Mouse (Mus musculus): ENCODE results near the gene 4930470P17Rik. TPM values are rescaled to one million over a fixed set of nuclear protein-coding genes. Genes with fewer than 3 reads are reported as not detected.

4930470P17Rik gene
- polyA plus RNA-seq (2015; fragmentation: Nextera tagmentation; extraction: Ambion mirVana) = not detected in 2 replicates

GRCm38 (mm10) chr2:170601917-170602316 is at the start of gene 4930470P17Rik:
4930470P17Rik (minus strand) TSS chr2:170602017.

Other genes starting within 250 kb of the 4930470P17Rik start
- gene Bcas1, start 174.2 kb downstream of the 4930470P17Rik start, polyA plus RNA-seq (2015; fragmentation: Nextera tagmentation; extraction: Ambion mirVana) = 0.17 and 0.32 TPM in 2 replicates
- gene Pfdn4, start 105.6 kb downstream of the 4930470P17Rik start, polyA plus RNA-seq (2015; fragmentation: Nextera tagmentation; extraction: Ambion mirVana) = 44.8 and 48.2 TPM in 2 replicates
- gene Cyp24a1, start 104.9 kb downstream of the 4930470P17Rik start, polyA plus RNA-seq (2015; fragmentation: Nextera tagmentation; extraction: Ambion mirVana) = not detected in 2 replicates
- 0.12 and 0.16 TPM in 2 replicates for gene Dok5, start 129.8 kb upstream of the 4930470P17Rik start, polyA plus RNA-seq (2015; fragmentation: Nextera tagmentation; extraction: Ambion mirVana)

Data from spleen, postnatal 0 days (tissue).